Mouse (Mus musculus): Measurements from ENCODE around the gene Tenm3.

GRCm38 (mm10) chr8:48601621-48602020 is 242.1 kb downstream of the Tenm3 start:
- TF ChIP-seq POLR2A (IDR thresholded peaks at IDR 0.05; ENCODE audit: extremely low read depth, insufficient read depth, low read length) (no peak), CTCF (IDR thresholded peaks at IDR 0.05; ENCODE audit: extremely low read depth, insufficient read depth, low read length) (no peak)
